In genomic region chr2:115852615-115853014, GRCm38 (mm10) we compare ENCODE assay signal across 8 mouse cellular contexts.
A peak's percentile ranks its signal among the peaks of the same experiment; 100 is the strongest.
DNase-seq lines count a peak whose midpoint lies in the region; ATAC-seq and TF ChIP-seq lines count a peak whose summit lies in the region.

No protein-coding gene starts in this region.

- H3K4me2 ChIP-seq in heart, embryonic 14.5 days (ENCODE audit: low read length) = peak overlapping the region; percentile 78
- H3K4me2 ChIP-seq in kidney, embryonic 15.5 days = peak overlapping the region; percentile 69

- H3K4me3 ChIP-seq in cortical plate, adult 2 months (ENCODE audit: insufficient read depth, low read length) = peak overlapping the region; percentile 25
- H3K4me3 ChIP-seq in heart, embryonic 14.5 days (ENCODE audit: control insufficient read depth in 1 of 2, insufficient read depth in 1 of 2, low read depth in 1 of 2, low read length in 2 of 2) = peak overlapping the region; percentile 23 to 41
- peak overlapping the region; percentile 35 for H3K4me3 ChIP-seq in kidney, embryonic 15.5 days (replicated peaks)
- peak overlapping the region; percentile 49 for H3K4me3 ChIP-seq in midbrain, embryonic 10.5 days

- peak overlapping the region; percentile 62 for H3K9ac ChIP-seq in heart, embryonic 14.5 days (ENCODE audit: low read length)
- peak overlapping the region; percentile 31; the same call in 1 of the 2 replicates for H3K9ac ChIP-seq in kidney, embryonic 15.5 days

- H3K9me3 ChIP-seq in heart, embryonic 14.5 days (ENCODE audit: control insufficient read depth, low read length) = no peaks in the 10 kb centered on the region
- H3K9me3 ChIP-seq in kidney, embryonic 15.5 days (replicated peaks) = no peaks in the 10 kb centered on the region
- no peaks in the 10 kb centered on the region for H3K9me3 ChIP-seq in midbrain, embryonic 10.5 days (replicated peaks)

- no peak overlapping the region for H3K27ac ChIP-seq in cortical plate, adult 2 months (ENCODE audit: insufficient read depth, low read length)
- no peak overlapping the region for H3K27ac ChIP-seq in heart, embryonic 14.5 days (replicated peaks in 1 of 2; ENCODE audit: control insufficient read depth in 1 of 2, insufficient read depth in 1 of 2, low read depth in 2 of 2, low read length in 2 of 2)
- peak overlapping the region; percentile 82 for H3K27ac ChIP-seq in kidney, embryonic 15.5 days
- no peak overlapping the region; the same call in 1 of the 2 replicates for H3K27ac ChIP-seq in midbrain, embryonic 10.5 days (replicated peaks)

- WGBS in heart, embryonic 14.5 days = under 1% methylated on average over 22 of the region's 22 CpGs
- 3% methylated on average over 22 of the region's 22 CpGs for WGBS in kidney, embryonic 15.5 days
- WGBS in midbrain, embryonic 10.5 days = under 1% methylated on average over 22 of the region's 22 CpGs

- TF ChIP-seq CTCF in cortical plate, adult 2 months (IDR thresholded peaks at IDR 0.05; ENCODE audit: extremely low read depth, insufficient read depth, low read length) = no peak

- DNase-seq in frontal cortex, postnatal 25 days (ENCODE audit: low spot score in 2 of 2) = no peak
- DNase-seq in midbrain, embryonic 10.5 days (ENCODE audit: low spot score) = peak; percentile 70
- no peak for DNase-seq in thymus, adult 18-20 months
- DNase-seq in spleen, adult 12 weeks (ENCODE audit: low spot score) = no peak

- ATAC-seq in frontal cortex, adult (ENCODE audit: low TSS enrichment) = peak; percentile 45; the same call in 1 of the 2 replicates
- ATAC-seq in heart, embryonic 14.5 days (ENCODE audit: insufficient number of reproducible peaks, insufficient read depth, low FRiP score, low read depth) = peak; percentile 66
- ATAC-seq in kidney, embryonic 15.5 days (replicated peaks; ENCODE audit: low FRiP score) = peak; percentile 61

- no peaks in the 10 kb centered on the region for H3K36me3 ChIP-seq in heart, embryonic 14.5 days (ENCODE audit: control insufficient read depth, insufficient read depth, low read length)
- H3K36me3 ChIP-seq in kidney, embryonic 15.5 days = no peaks in the 10 kb centered on the region
- H3K36me3 ChIP-seq in midbrain, embryonic 10.5 days = no peaks in the 10 kb centered on the region

- peaks cover 7% of the 10 kb centered on the region for H3K27me3 ChIP-seq in heart, embryonic 14.5 days (ENCODE audit: control insufficient read depth, insufficient read depth, low read length)
- H3K27me3 ChIP-seq in kidney, embryonic 15.5 days = peaks cover 13% of the 10 kb centered on the region
- H3K27me3 ChIP-seq in midbrain, embryonic 10.5 days (ENCODE audit: low read depth, poor library complexity, severe bottlenecking) = peaks cover 78% of the 10 kb centered on the region

- no peaks in the 10 kb centered on the region for H3K4me1 ChIP-seq in cortical plate, adult 2 months (ENCODE audit: control insufficient read depth, insufficient read depth, low read length)
- H3K4me1 ChIP-seq in heart, embryonic 14.5 days (ENCODE audit: control insufficient read depth in 2 of 2, insufficient read depth in 2 of 2, low read length in 2 of 2) = peaks cover 14 to 25% of the 10 kb centered on the region in 2 experiments
- H3K4me1 ChIP-seq in kidney, embryonic 15.5 days = peaks cover 55% of the 10 kb centered on the region
- H3K4me1 ChIP-seq in midbrain, embryonic 10.5 days = peaks cover 41% of the 10 kb centered on the region

- TF ChIP-seq POLR2A in cortical plate, adult 2 months (IDR thresholded peaks at IDR 0.05; ENCODE audit: extremely low read depth, insufficient read depth, low read length) = no peak
